Mouse (Mus musculus) ES-Bruce4 (cell line): Measurements from ENCODE around the gene Prss58. TPM values are rescaled to one million over a fixed set of nuclear protein-coding genes. Genes with fewer than 3 reads are reported as not detected.

Experiments
- H3K27ac ChIP-seq: 2 replicates; pipeline ENCODE4 v1.5.1; 2012; ENCODE audit warnings: low read length, inconsistent platforms; ENCODE audit not compliant: insufficient read depth
- H3K27me3 ChIP-seq: 2 replicates; pipeline ENCODE4 v1.6.1; 2012; ENCODE audit warnings: mild to moderate bottlenecking, low read length, inconsistent platforms; ENCODE audit not compliant: control insufficient read depth, poor library complexity, insufficient read depth, severe bottlenecking
- H3K36me3 ChIP-seq: 2 replicates; pipeline ENCODE4 v1.6.1; 2012; ENCODE audit warnings: inconsistent platforms, mild to moderate bottlenecking, low read length, moderate library complexity; ENCODE audit not compliant: control insufficient read depth, poor library complexity, insufficient read depth, severe bottlenecking
- H3K4me1 ChIP-seq: one replicate; pipeline ENCODE4 v1.8.1; 2011; ENCODE audit warnings: low read length; ENCODE audit not compliant: control insufficient read depth, insufficient read depth
- H3K4me3 ChIP-seq: 2 replicates; pipeline ENCODE4 v1.5.1; 2011; ENCODE audit warnings: low read depth, mild to moderate bottlenecking, low read length
- H3K9ac ChIP-seq: 2 replicates; pipeline ENCODE4 v1.6.1; 2012; ENCODE audit warnings: low read depth, mild to moderate bottlenecking, inconsistent platforms; ENCODE audit not compliant: poor library complexity, severe bottlenecking
- H3K9me3 ChIP-seq: replicated peaks from 2 replicates; pipeline ENCODE4 v1.6.1; 2012; ENCODE audit warnings: mild to moderate bottlenecking, low read length, inconsistent platforms; ENCODE audit not compliant: control insufficient read depth, poor library complexity, insufficient read depth, severe bottlenecking
- CTCF ChIP-seq: IDR thresholded peaks from one replicate; pipeline ENCODE4 v1.8.1; 2011; ENCODE audit warnings: low read depth, low read length
- EP300 ChIP-seq: IDR thresholded peaks from 2 replicates; pipeline ENCODE4 v1.6.1; 2011; ENCODE audit warnings: low read depth, low read length; ENCODE audit not compliant: insufficient read depth
- POLR2A ChIP-seq: IDR thresholded peaks from one replicate; pipeline ENCODE4 v1.8.1; 2011; ENCODE audit warnings: low read length; ENCODE audit not compliant: insufficient read depth
- polyA plus RNA-seq: library from polyadenylated mRNA; stranded (reverse); fragments of >200 nt; gene quantifications from 2 replicates; pipeline ENCODE4 v1.2.4, GENCODE M21; 2011; ENCODE audit warnings: low read depth; ENCODE audit not compliant: missing spikeins, insufficient read depth, insufficient read length

Prss58 gene
- not detected in 2 replicates for polyA plus RNA-seq

DNA sequence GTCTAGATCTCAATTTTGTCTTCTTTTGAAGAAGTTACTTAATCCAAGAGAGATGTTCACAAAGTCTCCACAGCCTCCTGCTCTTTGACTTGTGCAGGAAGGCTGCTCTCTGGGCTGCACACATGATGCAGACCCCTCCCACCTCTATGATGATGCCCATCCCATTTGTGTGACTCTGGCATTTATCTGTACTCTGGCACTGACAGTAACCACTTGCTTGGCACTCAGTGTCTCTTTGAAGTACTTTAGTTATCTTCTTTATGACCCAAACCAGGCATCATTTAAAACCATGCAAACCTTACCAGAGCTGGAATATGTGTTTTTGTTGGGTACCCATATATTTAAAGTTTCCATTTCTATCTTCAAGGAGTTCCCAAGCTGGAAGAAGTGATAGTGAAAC lies at the start of gene Prss58:
TSS of gene Prss58 (minus strand) at position 101 of the 400 bp plus-strand sequence.
- TF ChIP-seq POLR2A (no peak), CTCF (no peak), EP300 (no peak)
- Histone ChIP-seq H3K9me3 (no peaks in the 10 kb centered on the region), H3K4me1 (no peaks in the 10 kb centered on the region), H3K36me3 (no peaks in the 10 kb centered on the region), H3K27ac (no peak within 1 kb of the TSS), H3K9ac (no peak within 1 kb of the TSS), H3K27me3 (no peaks in the 10 kb centered on the region; the same call in 1 of the 2 replicates), H3K4me3 (no peak within 1 kb of the TSS)

- TF ChIP-seq EP300, result no peak
- no peak for TF ChIP-seq POLR2A
- TF ChIP-seq CTCF, result no peak
Observed at GRCm38 (mm10) chr6:40940457-40940856, 40.3 kb upstream of the Prss58 start, which contains the start of gene 1700074P13Rik. Gene 1700074P13Rik (minus strand): TSS chr6:40940557.

DNA sequence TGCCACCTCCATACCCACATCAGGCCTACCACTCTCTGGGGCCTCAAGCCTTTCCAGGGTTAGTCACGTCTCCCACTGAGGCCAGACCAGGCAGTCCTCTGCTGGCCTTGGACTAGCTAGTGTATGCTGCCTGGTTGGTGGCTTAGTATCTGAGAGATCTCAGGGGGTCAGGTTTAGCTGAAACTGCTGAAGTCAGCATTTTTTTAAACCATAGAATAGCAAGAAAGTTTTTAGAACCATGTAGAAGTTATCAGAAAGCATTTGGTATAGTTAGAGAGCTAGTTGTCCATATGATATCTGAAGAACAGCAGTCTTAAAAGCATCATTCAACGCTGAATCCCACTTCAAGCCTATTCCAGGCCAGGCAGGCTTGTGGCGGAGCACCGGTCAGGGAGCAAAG lies 19.8 kb upstream of the Prss58 start:
- Histone ChIP-seq H3K27me3 (no peaks in the 10 kb centered on the region), H3K36me3 (no peaks in the 10 kb centered on the region), H3K4me3 (no peak overlapping the region), H3K9me3 (no peaks in the 10 kb centered on the region), H3K27ac (no peak overlapping the region), H3K4me1 (no peaks in the 10 kb centered on the region), H3K9ac (no peak overlapping the region)
- TF ChIP-seq CTCF, result no peak
- no peak for TF ChIP-seq POLR2A
- no peak for TF ChIP-seq EP300

More at GRCm38 (mm10) chr6:40940457-40940856, 40.3 kb upstream of the Prss58 start, which contains the start of gene 1700074P13Rik:
- Histone ChIP-seq H3K27ac (no peak within 1 kb of the TSS), H3K27me3 (no peaks in the 10 kb centered on the region), H3K9me3 (no peaks in the 10 kb centered on the region), H3K4me3 (no peak within 1 kb of the TSS), H3K9ac (no peak within 1 kb of the TSS), H3K4me1 (no peaks in the 10 kb centered on the region), H3K36me3 (no peaks in the 10 kb centered on the region)

DNA sequence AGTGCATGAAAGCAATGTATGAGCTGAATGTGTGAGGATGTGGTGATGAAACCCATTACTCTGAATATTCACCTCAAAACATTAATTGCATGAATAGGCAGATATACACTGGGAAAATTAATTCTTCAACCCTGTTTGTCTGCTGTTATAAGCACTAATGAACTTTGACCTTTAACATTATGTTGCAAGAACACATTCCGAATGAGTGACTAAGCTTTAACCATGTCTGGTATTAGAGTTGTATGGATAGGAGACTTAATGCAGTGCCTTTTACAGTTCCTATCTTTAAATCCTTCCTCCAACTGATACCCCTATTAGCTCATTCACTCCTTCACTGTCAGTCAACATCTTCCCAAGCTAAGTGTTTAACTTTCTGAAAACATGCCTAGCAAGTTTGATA lies 5.5 kb downstream of the Prss58 start:
- H3K27ac ChIP-seq, result no peak overlapping the region
- TF ChIP-seq EP300 (no peak), POLR2A (no peak), CTCF (no peak)
- H3K27me3 ChIP-seq, result no peaks in the 10 kb centered on the region; the same call in 1 of the 2 replicates
- no peak overlapping the region for H3K4me3 ChIP-seq
- H3K36me3 ChIP-seq, result no peaks in the 10 kb centered on the region
- H3K4me1 ChIP-seq, result no peaks in the 10 kb centered on the region
- H3K9ac ChIP-seq, result no peak overlapping the region
- H3K9me3 ChIP-seq, result no peaks in the 10 kb centered on the region

DNA sequence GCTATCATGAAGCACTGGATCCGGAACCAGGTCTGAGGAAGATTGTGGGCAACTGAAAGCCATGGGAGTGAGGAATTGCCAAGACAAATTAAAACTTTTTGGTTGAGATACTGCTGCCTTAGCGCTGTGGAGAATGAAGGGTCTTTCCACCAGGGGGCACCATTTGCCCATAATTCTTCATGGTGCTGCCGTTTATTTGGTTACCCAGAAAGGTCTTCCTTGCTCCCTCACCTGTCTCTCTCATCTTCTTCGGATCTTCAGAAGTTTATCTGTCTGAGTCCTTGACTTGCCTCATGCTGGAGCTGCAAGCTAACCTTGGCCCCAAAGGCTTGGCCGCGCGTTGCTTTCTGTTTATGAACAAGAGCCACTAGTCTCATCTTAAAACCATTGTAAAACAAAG lies 6.6 kb downstream of the Prss58 start:
- no peak overlapping the region for H3K4me3 ChIP-seq
- H3K9me3 ChIP-seq, result no peaks in the 10 kb centered on the region
- H3K27me3 ChIP-seq, result no peaks in the 10 kb centered on the region; the same call in 1 of the 2 replicates
- no peak overlapping the region for H3K9ac ChIP-seq
- no peak overlapping the region for H3K27ac ChIP-seq
- H3K4me1 ChIP-seq, result no peaks in the 10 kb centered on the region
- TF ChIP-seq CTCF, result peak; percentile 29
- TF ChIP-seq POLR2A, result no peak
- TF ChIP-seq EP300, result no peak
- no peaks in the 10 kb centered on the region for H3K36me3 ChIP-seq

- Histone ChIP-seq H3K36me3 (no peaks in the 10 kb centered on the region), H3K9me3 (no peaks in the 10 kb centered on the region), H3K4me3 (no peak overlapping the region), H3K27ac (no peak overlapping the region), H3K4me1 (no peaks in the 10 kb centered on the region), H3K27me3 (no peaks in the 10 kb centered on the region; the same call in none of the 2 replicates), H3K9ac (no peak overlapping the region)
- TF ChIP-seq POLR2A (no peak), CTCF (no peak), EP300 (no peak)
Observed at GRCm38 (mm10) chr6:40891754-40892153, 8.4 kb downstream of the Prss58 start.
